11 mouse cellular contexts compared by ENCODE assay signal in genomic region chr8:122437708-122438331, GRCm38 (mm10). TPM values are rescaled to one million over a fixed set of nuclear protein-coding genes. Genes with fewer than 3 reads are reported as not detected.
DNase-seq lines count a peak whose midpoint lies in the region; ATAC-seq and TF ChIP-seq lines count a peak whose summit lies in the region.
"Had no signal": no experiment of that assay in that cellular context is flagged by ENCODE, and none has a peak within 500 bp of the region (broad histone marks: within the 10 kb centered on the region; RNA-seq: fewer than 3 reads in every experiment).

No protein-coding gene starts in this region.

- H3K27me3 ChIP-seq in liver, embryonic 11.5 days (replicated peaks; ENCODE audit: control insufficient read depth, insufficient read depth, low read length): no peaks in the 10 kb centered on the region
- no peaks in the 10 kb centered on the region for H3K27me3 ChIP-seq in limb, embryonic 13.5 days
- no peaks in the 10 kb centered on the region for H3K27me3 ChIP-seq in small intestine, adult 2 months (ENCODE audit: control insufficient read depth, insufficient read depth, low read length)

- H3K9me3 ChIP-seq in liver, embryonic 11.5 days (ENCODE audit: control insufficient read depth, low read length): no peaks in the 10 kb centered on the region
- no peaks in the 10 kb centered on the region for H3K9me3 ChIP-seq in limb, embryonic 13.5 days

- 81% methylated on average over 13 of the region's 13 CpGs for WGBS in liver, embryonic 11.5 days
- WGBS in limb, embryonic 13.5 days: 87% methylated on average over 13 of the region's 13 CpGs
- WGBS in small intestine, adult 2 months: 91% methylated on average over 13 of the region's 13 CpGs

- ATAC-seq in liver, embryonic 11.5 days (replicated peaks; ENCODE audit: low FRiP score): no peak
- ATAC-seq in limb, embryonic 13.5 days (ENCODE audit: low FRiP score, low read depth): no peak
- ATAC-seq: midbrain, embryonic 16.5 days had no signal

- no peak overlapping the region for H3K27ac ChIP-seq in liver, embryonic 11.5 days (ENCODE audit: low read depth, low read length)
- H3K27ac ChIP-seq in bone marrow macrophage, adult 2 months (ENCODE audit: insufficient read depth, low read depth, low read length): peak overlapping the region; percentile 36
- H3K27ac ChIP-seq in limb, embryonic 13.5 days: peak overlapping the region; percentile 39; the same call in 1 of the 2 replicates
- H3K27ac ChIP-seq in small intestine, adult 2 months (ENCODE audit: insufficient read depth, low read depth, low read length): peak overlapping the region; percentile 27; the same call in 1 of the 2 replicates

- peak overlapping the region; percentile 17; the same call in 1 of the 2 replicates for H3K9ac ChIP-seq in liver, embryonic 11.5 days (ENCODE audit: low read depth, low read length)
- H3K9ac ChIP-seq in limb, embryonic 13.5 days: no peak overlapping the region

- H3K4me1 ChIP-seq in liver, embryonic 11.5 days (replicated peaks; ENCODE audit: control insufficient read depth, insufficient read depth, low read length): peaks cover 21% of the 10 kb centered on the region
- H3K4me1 ChIP-seq in bone marrow macrophage, adult 2 months (ENCODE audit: control insufficient read depth, insufficient read depth, low read length): peaks cover 26% of the 10 kb centered on the region
- H3K4me1 ChIP-seq in limb, embryonic 13.5 days: peaks cover 17% of the 10 kb centered on the region
- peaks cover 9% of the 10 kb centered on the region for H3K4me1 ChIP-seq in small intestine, adult 2 months (ENCODE audit: control insufficient read depth, insufficient read depth, insufficient read length, low read length)

- TF ChIP-seq CTCF in bone marrow macrophage, adult 2 months (IDR thresholded peaks at IDR 0.05; ENCODE audit: low read depth, low read length): no peak
- no peak for TF ChIP-seq CTCF in small intestine, adult 2 months (IDR thresholded peaks at IDR 0.05; ENCODE audit: extremely low read depth, insufficient read length, insufficient replicate concordance, low read depth, low read length)

- no peak for DNase-seq in liver, embryonic 11.5 days (ENCODE audit: low spot score)
- DNase-seq in liver: no peak
- no peak for DNase-seq in left cerebral cortex, adult 11 months (ENCODE audit: low spot score)
- DNase-seq in adrenal gland, postnatal 36 days: no peak
- DNase-seq: cerebellum, adult 11 months had no signal

- H3K4me2 ChIP-seq in liver, embryonic 11.5 days: no peak overlapping the region; the same call in 1 of the 2 replicates
- peak overlapping the region; percentile 11; the same call in 1 of the 2 replicates for H3K4me2 ChIP-seq in limb, embryonic 13.5 days (replicated peaks)

- TF ChIP-seq POLR2A in bone marrow macrophage, adult 2 months (IDR thresholded peaks at IDR 0.05; ENCODE audit: borderline replicate concordance, low read depth, low read length): no peak
- no peak for TF ChIP-seq POLR2A in small intestine, adult 2 months (IDR thresholded peaks at IDR 0.05; ENCODE audit: low read depth, low read length)

- peaks cover 21% of the 10 kb centered on the region; the same call in 1 of the 2 replicates for H3K36me3 ChIP-seq in liver, embryonic 11.5 days (ENCODE audit: control insufficient read depth, insufficient read depth, low read length)
- peaks cover 63% of the 10 kb centered on the region for H3K36me3 ChIP-seq in limb, embryonic 13.5 days
- H3K36me3 ChIP-seq in small intestine, adult 2 months (ENCODE audit: control insufficient read depth, insufficient read depth, low read length): peaks cover 11% of the 10 kb centered on the region

- H3K4me3 ChIP-seq in liver, embryonic 11.5 days (ENCODE audit: low read depth, low read length): no peak overlapping the region
- H3K4me3 ChIP-seq in bone marrow macrophage, adult 2 months (ENCODE audit: insufficient read depth, low read length): no peak overlapping the region
- H3K4me3 ChIP-seq in limb, embryonic 13.5 days: no peak overlapping the region
- peak overlapping the region; percentile 32 for H3K4me3 ChIP-seq in small intestine, adult 2 months (ENCODE audit: low read depth, low read length)

RNA-seq across cellular contexts. Expression of gene Cyba, which starts 5.1 kb away (rescaled TPM):
- polyA plus RNA-seq in liver, embryonic 11.5 days (2014; fragmentation: Nextera tagmentation; extraction: Ambion mirVana): 201 and 215 TPM in 2 replicates
- polyA plus RNA-seq in bone marrow macrophage, adult 2 months (2012; ENCODE audit: insufficient read depth, insufficient read length, missing spikeins): 973 and 1,035 TPM in 2 replicates
- polyA plus RNA-seq in limb, embryonic 13.5 days (2015; fragmentation: Nextera tagmentation; extraction: Ambion mirVana): 139 and 144 TPM in 2 replicates
- 127 and 242 TPM in 2 replicates for polyA plus RNA-seq in small intestine, adult 2 months (2012; rRNA removed)
- total RNA-seq in adrenal gland, postnatal 36 days (2021): 10 to 100 TPM; 25.6 to 36.8 TPM

RNA-seq across cellular contexts. Expression of gene Mvd, which starts 5.4 kb away (rescaled TPM):
- polyA plus RNA-seq in liver, embryonic 11.5 days (2014; fragmentation: Nextera tagmentation; extraction: Ambion mirVana): 36.5 and 40.6 TPM in 2 replicates
- polyA plus RNA-seq in bone marrow macrophage, adult 2 months (2012; ENCODE audit: insufficient read depth, insufficient read length, missing spikeins): 9.6 and 12.3 TPM in 2 replicates
- polyA plus RNA-seq in limb, embryonic 13.5 days (2015; fragmentation: Nextera tagmentation; extraction: Ambion mirVana): 37.1 and 39.7 TPM in 2 replicates
- polyA plus RNA-seq in small intestine, adult 2 months (2012; rRNA removed): 18.8 and 30.5 TPM in 2 replicates
- 10 to 100 TPM; 23.2 to 30.3 TPM for total RNA-seq in adrenal gland, postnatal 36 days (2021)

RNA-seq across cellular contexts. Expression of gene Il17c, which starts 16.0 kb away (rescaled TPM):
- polyA plus RNA-seq in liver, embryonic 11.5 days (2014; fragmentation: Nextera tagmentation; extraction: Ambion mirVana): not detected in 2 replicates
- polyA plus RNA-seq in bone marrow macrophage, adult 2 months (2012; ENCODE audit: insufficient read depth, insufficient read length, missing spikeins): not detected in 2 replicates
- not detected in 2 replicates for polyA plus RNA-seq in limb, embryonic 13.5 days (2015; fragmentation: Nextera tagmentation; extraction: Ambion mirVana)
- polyA plus RNA-seq in small intestine, adult 2 months (2012; rRNA removed): 0.30 and 0.81 TPM in 2 replicates
- not detected for total RNA-seq in adrenal gland, postnatal 36 days (2021)
- total RNA-seq: left cerebral cortex, adult 18-20 months had no signal
- polyA plus RNA-seq: hindbrain, embryonic 11.5 days; midbrain, embryonic 16.5 days had no signal

RNA-seq across cellular contexts. Expression of gene Snai3, which starts 22.7 kb away (rescaled TPM):
- polyA plus RNA-seq in liver, embryonic 11.5 days (2014; fragmentation: Nextera tagmentation; extraction: Ambion mirVana): 0.23 and 0.29 TPM in 2 replicates
- not detected in 2 replicates for polyA plus RNA-seq in bone marrow macrophage, adult 2 months (2012; ENCODE audit: insufficient read depth, insufficient read length, missing spikeins)
- polyA plus RNA-seq in limb, embryonic 13.5 days (2015; fragmentation: Nextera tagmentation; extraction: Ambion mirVana): 0.83 and 0.97 TPM in 2 replicates
- 2.2 and 3.4 TPM in 2 replicates for polyA plus RNA-seq in small intestine, adult 2 months (2012; rRNA removed)
- total RNA-seq in adrenal gland, postnatal 36 days (2021): not detected
- polyA plus RNA-seq: hindbrain, embryonic 11.5 days; midbrain, embryonic 16.5 days had no signal

RNA-seq across cellular contexts. Expression of gene Rnf166, which starts 38.0 kb away (rescaled TPM):
- polyA plus RNA-seq in liver, embryonic 11.5 days (2014; fragmentation: Nextera tagmentation; extraction: Ambion mirVana): 24.7 and 26.8 TPM in 2 replicates
- 62.2 and 68.2 TPM in 2 replicates for polyA plus RNA-seq in bone marrow macrophage, adult 2 months (2012; ENCODE audit: insufficient read depth, insufficient read length, missing spikeins)
- polyA plus RNA-seq in limb, embryonic 13.5 days (2015; fragmentation: Nextera tagmentation; extraction: Ambion mirVana): 51.2 and 52.6 TPM in 2 replicates
- 35.7 and 44.9 TPM in 2 replicates for polyA plus RNA-seq in small intestine, adult 2 months (2012; rRNA removed)
- total RNA-seq in adrenal gland, postnatal 36 days (2021): 10 to 100 TPM; 37.3 to 59.9 TPM
